Mouse (Mus musculus) monocyte, adult 2 months (primary cell): Measurements from ENCODE around the gene Myrf.

Experiments used
- DNase-seq, 2 experiments: peaks; one replicate each; pipeline ENCODE4 v3.0.0; 2022; ENCODE audit warnings: low spot score in 2 of 2, low read depth in 1 of 2

Myrf gene

DNA sequence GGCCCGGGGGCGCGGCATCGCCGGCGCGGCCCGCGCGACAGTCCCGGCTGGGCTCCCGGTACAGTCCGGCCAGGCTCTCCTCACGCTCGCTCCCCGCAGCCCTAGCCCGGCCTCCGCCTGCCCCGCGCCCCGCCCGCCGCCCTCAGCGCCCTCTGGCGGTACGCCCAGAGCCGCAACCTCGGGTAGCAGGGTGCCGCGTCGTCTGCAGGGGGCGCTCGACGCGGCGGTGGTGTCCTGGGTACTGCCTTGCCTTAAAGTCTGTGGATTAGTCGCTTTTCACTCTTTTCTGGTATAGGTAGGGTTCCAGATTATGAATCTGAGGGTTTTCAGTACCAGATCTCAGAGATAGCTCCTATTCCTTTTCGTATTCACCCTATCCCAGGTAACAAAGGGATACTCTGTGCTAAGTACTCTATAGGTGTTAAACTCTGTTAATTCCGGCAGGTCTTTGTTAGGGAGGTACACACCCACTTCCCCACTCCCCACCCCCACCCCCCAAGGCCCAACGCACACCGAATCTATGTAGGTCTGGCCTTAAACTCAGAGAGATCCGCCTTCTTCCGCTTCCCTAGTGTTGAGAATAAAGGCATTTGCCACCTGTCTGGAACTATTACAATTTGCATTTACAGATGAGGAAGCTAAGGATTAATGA is at the start of gene Myrf:
TSS of gene Myrf (minus strand) at position 95 of the 652 bp plus-strand sequence.
- DNase-seq = peak; percentile 31 to 66

DNA sequence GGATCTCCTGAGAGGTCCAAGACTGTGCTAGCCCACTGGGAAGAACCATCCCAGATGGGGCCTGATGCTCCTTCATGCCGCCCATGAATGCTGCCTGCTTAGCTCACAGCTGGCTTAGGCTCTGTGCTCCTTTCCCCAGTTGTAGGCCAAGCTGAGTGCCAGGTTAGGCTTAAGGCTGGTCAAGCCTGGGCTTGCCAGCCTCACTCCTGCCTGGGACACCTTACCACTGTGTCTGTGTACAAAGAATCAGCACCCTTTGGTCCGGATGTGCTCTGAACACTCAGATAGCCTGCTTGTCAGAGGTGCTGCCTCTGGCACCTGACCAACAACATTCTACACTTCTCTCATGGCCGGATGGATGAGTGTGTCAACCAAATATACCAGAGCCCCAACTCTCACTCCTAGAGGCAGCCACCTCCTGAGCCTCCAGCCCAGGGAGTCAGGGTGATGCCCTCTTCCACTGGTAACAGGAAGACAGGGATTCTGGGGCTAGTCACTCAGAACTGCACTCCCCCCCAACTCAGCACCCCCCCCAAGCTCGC is 49.1 kb upstream of the Myrf start:
- DNase-seq = no peak

DNA sequence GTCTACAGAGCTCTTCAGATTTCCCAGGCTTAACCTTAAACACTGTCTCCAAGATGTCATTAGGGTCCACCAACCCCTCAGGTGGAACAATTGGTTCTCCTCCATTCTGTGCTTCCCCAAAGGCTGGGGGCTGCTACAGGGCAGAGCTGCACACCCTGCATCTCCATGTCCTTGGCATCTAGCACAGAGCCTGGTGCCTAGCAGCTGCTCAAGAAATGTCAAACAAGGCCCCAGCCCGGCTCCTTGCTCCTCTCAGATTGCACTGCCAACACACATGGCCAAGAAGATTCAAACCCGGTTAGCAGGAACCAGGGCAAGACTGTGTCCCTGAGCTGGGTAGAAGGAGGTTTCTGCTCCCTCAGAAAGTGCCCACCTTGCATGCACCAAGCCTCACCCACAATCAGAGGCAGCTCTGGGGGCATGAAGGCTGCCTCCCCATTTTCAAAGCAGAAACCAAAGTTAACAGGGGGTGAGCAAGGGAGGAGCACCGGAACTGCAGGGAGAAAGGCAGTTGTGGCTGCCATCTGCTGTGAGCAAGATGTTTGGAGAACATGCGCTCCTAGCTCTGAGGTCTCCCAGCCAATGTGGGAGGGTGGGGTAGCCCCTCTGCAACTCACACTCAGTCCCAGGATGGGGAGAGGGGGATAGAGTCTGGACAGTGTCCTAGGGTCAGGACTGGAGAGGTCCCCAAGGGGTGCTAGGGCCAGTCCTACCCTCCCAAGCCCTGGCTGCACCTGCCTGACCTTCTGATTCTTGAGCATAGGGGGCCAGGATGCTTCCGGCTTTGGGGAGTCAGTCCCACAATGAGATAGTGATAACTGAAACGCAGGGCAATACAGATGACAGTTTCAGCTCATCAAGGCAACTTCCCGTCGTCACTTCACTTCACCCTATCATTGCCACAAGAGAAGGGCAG is 47.8 kb upstream of the Myrf start:
- DNase-seq = no peak

DNA sequence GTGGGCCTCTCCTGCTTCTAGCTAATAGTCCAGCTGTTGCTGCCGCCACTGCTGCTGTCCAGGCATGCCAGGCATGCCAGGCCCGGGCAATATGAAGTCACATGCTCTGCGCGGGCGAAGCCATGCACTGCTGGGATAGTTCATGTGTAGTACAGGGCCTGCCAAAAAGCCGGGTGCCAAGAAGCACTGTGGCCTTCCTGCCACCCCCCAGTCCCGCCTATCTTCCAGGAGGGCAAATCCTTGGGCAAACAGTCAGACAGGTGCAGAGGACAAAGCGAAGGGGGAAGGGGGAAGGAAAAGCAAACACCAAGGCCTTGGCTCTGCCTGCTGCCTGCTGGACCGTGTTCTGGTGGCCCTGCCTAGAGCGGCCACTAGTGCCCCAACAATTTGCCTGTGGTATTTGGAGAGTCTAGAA is 45.9 kb upstream of the Myrf start:
- DNase-seq = no peak

DNA sequence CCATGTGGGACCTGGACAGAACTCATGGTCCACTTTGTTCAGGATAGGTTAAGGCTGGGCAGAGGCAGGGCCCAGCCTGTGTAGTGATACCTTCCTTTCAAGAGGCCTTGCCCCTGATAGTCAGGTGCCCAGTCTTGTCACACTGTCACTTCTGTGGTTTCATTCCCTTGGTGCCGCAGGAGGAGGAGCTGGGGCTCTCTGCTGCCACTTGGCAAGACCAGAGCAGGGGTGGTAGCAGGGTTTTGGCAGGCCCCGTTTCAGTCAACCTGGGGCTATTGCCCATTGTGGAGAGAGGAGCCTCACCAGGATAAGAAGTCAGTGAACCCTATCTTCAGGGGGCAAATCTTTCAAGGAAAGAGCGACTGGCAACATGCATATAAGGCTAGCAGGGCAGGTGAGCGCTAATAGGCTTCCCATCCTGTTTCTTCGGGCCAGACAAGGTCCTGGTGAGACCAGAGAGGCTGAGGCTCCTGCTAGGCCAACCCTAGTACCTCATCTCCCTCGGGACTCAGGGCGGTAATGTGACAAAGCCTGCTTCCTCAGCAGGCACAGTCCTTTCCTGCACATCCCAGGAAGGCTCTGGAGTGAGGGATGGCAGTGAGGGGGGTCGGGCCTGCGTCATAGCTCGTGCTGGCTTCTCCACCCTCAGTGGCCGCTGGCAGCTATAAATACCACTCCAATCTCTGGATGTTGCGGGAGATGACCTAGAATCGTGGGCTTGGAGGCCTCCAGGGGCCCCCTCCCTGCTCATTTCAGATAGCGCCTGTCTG is 40.4 kb upstream of the Myrf start:
- no peak for DNase-seq

DNA sequence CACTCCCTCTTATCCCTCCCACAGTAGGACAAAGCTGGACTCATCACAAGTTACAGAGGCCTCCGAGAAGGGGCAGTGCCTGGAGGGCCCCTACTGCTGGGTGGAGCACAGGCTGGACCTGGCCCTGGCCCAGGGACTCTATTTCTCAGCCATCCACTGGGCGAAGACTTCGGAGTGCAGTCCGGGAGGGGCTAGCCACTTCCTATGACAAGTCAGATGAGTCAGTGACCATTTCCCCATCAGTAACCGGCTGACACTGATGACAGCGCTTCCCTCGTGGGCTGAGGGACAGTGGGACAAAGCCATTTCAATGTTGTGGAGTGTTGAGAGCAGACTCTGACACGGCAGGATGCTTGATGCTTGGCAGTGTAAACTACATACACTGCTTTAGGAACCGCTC is 39.1 kb upstream of the Myrf start:
- DNase-seq = peak; percentile 86 to 89

DNA sequence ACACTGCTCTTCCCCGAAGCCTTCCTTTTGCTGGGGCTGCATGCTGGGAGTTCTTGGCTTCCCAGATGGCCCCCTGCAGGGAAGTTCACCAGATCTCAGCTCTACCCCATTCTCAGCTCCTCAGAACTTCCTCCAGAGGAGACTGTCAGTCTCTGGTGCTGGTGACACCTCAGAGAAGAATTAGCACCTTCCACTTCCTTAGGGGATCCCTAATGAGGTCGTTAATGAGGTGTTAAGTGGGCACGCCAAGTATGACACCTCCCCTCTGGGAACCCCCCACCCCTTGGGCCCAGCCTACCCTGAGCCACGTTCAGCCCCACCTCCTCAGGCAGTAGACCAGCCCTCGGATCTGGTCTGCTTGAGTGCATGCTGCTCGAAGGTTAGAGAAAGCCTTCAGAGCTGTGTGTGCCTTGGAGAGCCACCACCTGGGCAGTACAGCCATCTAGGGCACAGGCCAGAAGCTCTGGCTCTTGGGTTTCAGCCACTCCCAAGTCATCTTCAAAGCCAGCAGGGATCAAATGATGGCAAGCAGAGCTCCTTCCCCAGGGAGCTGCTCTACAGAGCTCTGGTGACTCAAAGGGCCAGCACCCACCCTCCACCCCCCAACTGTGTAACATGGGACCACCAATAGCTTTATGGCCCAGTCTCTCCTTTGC is 38.2 kb upstream of the Myrf start:
- peak in 1 of 2 experiments; percentile 40 for DNase-seq

DNA sequence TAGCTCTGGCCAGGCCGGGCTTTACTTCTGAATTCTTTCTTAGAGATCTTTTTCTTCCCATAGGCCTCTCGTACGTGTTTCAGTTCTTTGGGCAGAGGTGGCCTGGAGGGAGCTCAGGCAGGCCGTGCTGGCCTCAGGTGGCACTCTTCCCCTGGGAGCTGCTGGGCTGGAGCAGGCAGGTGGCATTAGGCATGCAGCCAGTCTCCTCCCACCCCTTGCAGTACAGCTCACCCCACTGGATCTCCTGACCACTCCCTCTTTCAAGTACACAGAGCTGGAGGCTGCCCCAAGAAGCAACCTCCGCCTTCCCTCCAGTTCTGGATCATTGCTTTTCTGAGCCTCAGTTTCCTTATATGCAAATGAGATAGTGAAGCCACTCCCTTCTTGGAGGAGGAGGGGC is 37.2 kb upstream of the Myrf start:
- no peak for DNase-seq

DNA sequence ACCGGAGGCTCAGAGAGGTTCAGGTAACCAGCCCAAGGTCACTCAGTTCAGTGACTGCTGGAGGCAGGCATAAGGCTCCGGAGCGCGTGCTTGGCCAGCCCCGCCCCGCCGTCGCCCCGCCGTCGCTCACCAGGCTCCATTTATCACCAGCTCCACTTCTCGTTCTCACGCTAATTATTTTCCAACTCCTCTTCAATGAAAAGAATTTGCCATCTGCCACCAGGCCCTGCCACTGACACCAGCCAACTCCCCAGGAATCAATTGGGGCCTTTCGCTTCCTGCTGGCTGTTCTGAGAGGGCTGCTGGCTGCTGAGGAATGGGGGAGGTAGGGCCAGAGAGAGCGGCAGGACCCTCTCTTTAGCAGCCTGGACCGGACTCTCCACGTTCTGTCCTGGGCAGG is 36.8 kb upstream of the Myrf start:
- peak in 1 of 2 experiments; percentile 18 for DNase-seq

DNA sequence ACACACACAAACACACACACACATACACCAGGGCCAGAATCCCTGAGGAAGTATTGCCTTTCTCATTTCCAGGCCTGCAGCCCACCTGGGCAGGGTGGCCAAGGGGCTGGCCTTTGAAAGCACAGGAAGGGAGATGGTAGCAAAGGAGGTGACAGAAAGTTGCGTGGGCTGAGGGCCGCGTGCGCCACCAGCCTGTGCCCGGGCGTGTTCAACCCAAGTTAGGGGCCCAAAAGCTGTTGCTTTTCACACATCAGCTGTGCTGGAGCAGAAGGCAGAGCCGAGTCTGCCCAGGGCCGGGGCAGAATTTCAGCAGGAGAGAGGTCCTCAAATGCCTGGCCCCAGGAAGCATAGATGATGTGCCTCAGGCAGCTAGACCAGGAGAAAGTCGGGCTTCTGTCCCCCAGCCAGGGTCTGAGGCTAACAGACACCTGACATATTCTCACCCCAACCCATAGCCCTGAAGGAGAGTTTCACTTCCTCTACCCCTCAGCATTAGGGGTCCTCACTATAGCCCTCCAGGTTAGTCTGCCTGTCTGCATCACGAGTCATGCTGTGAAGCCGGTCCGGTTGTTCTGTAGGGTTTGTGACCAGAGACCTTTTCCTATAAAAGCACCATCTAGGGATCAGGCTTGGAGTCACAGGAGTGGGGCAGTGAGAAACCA is 36.1 kb upstream of the Myrf start:
- no peak for DNase-seq

DNA sequence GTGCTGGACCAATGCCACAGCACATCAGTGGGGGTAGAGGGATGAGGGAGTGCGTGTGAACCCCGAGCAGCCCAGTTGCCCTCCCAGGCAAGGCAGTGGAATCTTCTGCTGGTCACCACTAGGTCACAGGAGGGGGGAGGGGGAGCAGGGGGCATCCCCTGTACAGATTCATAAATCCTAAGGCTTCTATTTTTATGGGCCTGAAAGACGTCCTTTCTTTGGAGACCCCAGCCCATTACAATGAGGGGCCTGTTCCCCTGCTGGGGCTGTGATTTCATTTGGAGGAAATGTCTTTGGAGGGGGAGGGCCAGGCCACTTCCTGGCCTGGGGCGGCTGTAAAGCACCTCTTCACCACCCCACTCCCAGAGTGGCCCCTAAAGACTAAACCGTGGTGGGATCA is 33.5 kb upstream of the Myrf start:
- DNase-seq = no peak

DNA sequence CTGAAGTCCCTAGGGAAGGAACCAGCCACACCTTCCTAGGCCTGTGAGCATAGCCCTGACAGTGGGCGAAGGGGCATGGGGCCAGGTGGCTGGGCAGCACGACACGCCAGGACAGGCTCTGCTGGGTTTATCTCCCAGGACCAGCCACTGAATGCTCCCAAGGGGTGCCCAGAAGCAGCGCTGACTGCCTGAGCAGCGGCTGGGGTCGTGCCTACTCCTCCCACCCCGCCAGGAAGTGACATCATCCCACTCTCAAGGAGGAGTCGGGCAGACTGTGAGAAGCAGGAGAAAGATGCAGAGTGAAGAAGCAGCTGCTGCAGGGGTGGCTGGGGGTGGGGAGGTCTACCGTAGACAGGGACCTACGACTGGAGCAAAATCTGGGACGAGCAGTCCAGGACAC is 32.2 kb upstream of the Myrf start:
- DNase-seq = no peak

DNA sequence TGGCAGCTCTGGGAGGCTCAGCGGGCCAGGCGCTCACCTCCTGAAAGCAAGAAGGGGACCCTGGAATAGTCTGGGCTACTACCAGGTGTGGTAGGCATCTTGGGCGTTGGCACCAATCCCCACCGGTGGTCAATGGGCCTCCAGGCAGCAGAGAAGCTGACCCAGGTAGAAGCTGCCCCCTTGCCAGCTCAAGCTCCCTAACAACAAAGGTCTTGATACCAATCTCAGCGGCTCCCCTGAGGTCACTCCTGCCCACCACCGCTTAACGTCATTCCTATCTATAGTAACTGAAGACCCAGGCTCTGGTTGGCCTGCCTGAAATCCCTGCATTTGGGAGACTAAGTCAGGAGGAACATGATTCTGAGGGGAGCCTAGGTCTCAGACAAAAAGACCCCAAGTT is 31.0 kb upstream of the Myrf start:
- no peak for DNase-seq

DNA sequence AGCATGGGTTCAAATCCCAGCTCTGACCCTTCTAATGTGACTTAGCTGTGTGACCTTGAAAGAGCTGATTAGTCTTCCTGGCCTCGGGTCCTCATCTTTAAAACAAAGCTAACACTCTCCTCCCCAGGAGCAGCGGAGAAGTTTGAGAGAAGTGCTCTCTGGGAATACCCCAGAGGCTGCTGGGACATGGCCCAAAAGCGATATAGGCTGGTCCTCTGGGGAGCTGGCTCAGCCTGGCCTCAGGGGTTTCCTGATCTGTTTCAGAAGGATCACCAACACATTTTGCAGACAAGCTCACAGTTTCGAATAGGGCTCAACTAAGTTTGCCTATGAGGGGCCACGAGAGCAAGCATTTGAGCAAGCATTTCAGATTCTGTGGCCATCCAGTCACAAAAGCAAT is 29.8 kb upstream of the Myrf start:
- no peak for DNase-seq

DNA sequence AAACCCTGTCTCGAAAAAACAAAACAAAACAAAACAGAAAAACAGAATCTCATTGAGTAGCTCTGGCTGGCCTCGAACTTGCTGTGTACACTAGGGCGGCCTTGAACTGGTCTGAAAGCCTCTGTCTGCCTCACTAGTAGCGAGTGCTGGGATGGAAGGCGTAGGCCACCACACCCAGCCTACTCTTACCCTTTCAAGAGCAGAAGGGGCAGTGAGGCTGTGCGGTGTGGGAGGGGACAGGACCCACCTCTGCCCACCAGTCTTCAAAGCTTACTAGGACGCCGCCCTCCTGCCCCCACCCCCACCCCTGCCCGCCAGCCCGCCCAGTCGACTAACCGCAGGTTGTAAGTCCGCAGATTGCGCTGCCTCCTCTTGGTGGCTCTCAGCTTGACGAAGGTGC is 28.3 kb upstream of the Myrf start:
- no peak for DNase-seq

DNA sequence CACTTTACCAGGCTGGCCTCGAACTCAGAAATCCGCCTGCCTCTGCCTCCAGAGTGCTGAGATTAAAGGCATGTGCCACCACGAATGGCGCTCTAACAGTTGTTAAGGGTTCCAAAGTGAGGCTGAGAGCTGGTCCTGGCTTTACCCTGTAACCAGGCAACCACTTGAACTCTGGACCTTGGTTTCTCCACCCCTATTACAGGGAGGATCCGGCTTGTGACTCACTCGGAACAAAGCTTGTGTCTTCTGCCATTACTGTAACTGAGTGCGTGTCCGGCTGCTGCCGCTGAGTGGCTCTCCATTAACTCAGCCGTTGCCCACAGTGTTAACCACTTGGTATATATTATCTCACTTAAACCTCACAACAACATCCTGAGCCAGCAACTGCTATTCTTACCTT is 27.4 kb upstream of the Myrf start:
- no peak for DNase-seq

DNA sequence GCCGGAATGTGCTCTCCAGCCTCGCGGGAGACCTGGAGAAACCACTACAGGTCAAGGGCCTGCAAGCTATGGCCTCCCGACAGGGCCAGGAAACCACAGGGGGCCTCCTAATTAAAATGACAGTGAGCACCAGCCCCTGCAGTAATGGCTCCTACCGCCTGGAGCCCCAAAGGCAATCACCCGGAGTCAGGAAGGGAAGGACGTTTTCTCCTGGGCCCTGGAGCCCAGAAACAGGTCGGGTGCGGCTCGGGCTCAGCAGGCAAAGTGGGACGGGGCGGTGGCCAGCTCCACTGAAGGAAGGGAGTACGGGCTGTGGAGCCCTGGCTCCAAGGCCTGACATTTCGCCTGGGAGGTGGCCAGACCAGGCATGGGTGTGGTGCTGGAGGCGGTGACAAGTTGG is 26.5 kb upstream of the Myrf start:
- peak in 1 of 2 experiments; percentile 12 for DNase-seq

DNA sequence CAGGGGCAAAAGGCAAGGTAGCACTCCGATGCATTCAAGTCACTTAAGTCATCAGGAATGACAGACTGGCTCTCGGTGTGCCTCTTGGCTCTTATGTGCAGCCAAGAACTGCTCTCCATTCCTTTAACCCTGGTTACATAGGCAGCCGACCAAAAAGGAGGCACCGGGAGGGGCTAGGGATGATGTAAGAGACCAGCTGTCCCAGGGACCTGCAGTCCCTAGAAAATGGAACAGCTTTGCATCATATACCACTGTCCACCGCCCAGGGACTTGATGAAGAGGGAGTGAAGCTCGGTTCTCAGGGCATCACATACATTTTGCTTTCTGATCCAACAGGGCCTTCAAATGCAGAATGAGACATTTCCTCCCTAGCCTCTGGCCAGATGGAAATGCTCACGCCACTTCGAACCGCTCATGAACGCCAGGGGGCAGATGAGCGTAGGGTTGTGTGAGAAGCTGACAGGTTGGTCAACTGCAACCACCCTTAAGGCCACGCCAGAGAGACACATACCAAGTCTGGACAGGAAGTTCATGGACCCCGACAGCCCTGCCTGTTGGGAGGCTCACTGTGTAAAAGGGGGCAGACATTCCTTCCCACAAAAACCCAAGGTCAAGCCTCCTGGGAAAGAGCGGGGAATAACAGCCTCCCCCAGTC is 25.8 kb upstream of the Myrf start:
- DNase-seq = peak; percentile 50 to 75

DNA sequence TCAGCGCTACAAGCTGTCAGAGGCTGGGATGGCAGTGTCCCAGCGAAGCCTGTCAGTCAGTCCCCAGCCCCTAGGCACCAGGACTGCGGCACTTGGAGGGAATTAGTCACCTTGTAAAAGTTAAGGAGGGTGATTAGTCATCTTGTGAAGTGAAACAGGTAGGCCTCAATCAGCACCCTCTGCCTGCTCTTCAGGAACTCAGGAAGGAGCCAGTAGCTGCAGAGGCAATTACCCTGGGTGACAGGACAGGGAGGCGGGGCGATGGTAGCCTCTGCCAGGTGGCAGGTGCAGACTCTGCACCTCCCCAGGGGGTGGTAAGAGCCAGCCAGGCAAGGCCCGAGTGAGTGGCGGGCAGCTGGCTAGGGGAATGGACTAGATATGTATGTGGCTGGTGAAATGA is 20.8 kb upstream of the Myrf start:
- DNase-seq = no peak
